Mouse (Mus musculus) midbrain, embryonic 11.5 days (tissue): ENCODE measurements around the gene Cldn7. TPM values are rescaled to one million over a fixed set of nuclear protein-coding genes. Genes with fewer than 3 reads are reported as not detected.

Experiments
- ATAC-seq: fragments of 200-750 bp; cut with Nextera tagmentation; 2 replicates; pipeline ENCODE4 v1.8.0; 2017; ENCODE audit warnings: moderate TSS enrichment, moderate library complexity; ENCODE audit not compliant: low FRiP score
- DNase-seq: peaks from one replicate; pipeline ENCODE4 v3.0.0; 2015; ENCODE audit warnings: low spot score; ENCODE audit errors: missing footprints
- H3K27ac ChIP-seq: fragments of 300-500 bp; sonication (generic); 2 replicates; pipeline ENCODE4 v1.5.1; 2014; ENCODE audit warnings: low read depth, low read length
- H3K27me3 ChIP-seq: fragments of 300-500 bp; sonication (generic); 2 replicates; pipeline ENCODE4 v1.6.1; 2014; ENCODE audit warnings: mild to moderate bottlenecking, low read length, moderate library complexity, mixed read lengths; ENCODE audit not compliant: control insufficient read depth, insufficient read depth
- H3K36me3 ChIP-seq: fragments of 300-500 bp; sonication (generic); 2 replicates; pipeline ENCODE4 v1.6.1; 2014; ENCODE audit warnings: mild to moderate bottlenecking, low read length, moderate library complexity, mixed read lengths; ENCODE audit not compliant: control insufficient read depth, insufficient read depth
- H3K4me1 ChIP-seq: fragments of 300-500 bp; sonication (generic); 2 replicates; pipeline ENCODE4 v1.6.1; 2014; ENCODE audit warnings: low read length; ENCODE audit not compliant: control insufficient read depth, insufficient read depth
- H3K4me2 ChIP-seq: fragments of 300-500 bp; sonication (generic); 2 replicates; pipeline ENCODE4 v1.6.1; 2014; ENCODE audit warnings: mild to moderate bottlenecking, moderate library complexity
- H3K4me3 ChIP-seq: fragments of 300-500 bp; sonication (generic); 2 replicates; pipeline ENCODE4 v1.5.1; 2014; ENCODE audit warnings: low read depth, low read length
- H3K9ac ChIP-seq: fragments of 300-500 bp; sonication (generic); 2 replicates; pipeline ENCODE4 v1.6.1; 2014; ENCODE audit warnings: low read length
- H3K9me3 ChIP-seq: fragments of 300-500 bp; sonication (generic); 2 replicates; pipeline ENCODE4 v1.6.1; 2016; ENCODE audit warnings: low read length; ENCODE audit not compliant: control insufficient read depth
- WGBS: fragments of 180-500 bp; shearing (Covaris S2); extraction: QIAGEN DNeasy Blood & Tissue Kit; methylation state at CpG from one replicate; pipeline ENCODE4 v1.1.7; 2014; 5-methylcytosine and 5-hydroxymethylcytosine counted together
- polyA plus RNA-seq: library from polyadenylated mRNA; unstranded; fragments of >200 nt; fragmentation: Nextera tagmentation; extraction: Ambion mirVana; gene quantifications from 2 replicates; pipeline ENCODE4 v1.2.1, GENCODE M21; 2014

The Cldn7 gene
- polyA plus RNA-seq, 1 experiment from 2014 or later = 2.3 TPM

- WGBS = 61% methylated on average over 5 of the region's 5 CpGs
- no peak overlapping the region for H3K4me3 ChIP-seq
- ATAC-seq = no peak
- peaks cover 10% of the 10 kb centered on the region for H3K4me1 ChIP-seq
- no peaks in the 10 kb centered on the region for H3K36me3 ChIP-seq
- DNase-seq = no peak
- peaks cover 39% of the 10 kb centered on the region for H3K27me3 ChIP-seq
- H3K4me2 ChIP-seq = no peak overlapping the region
- no peaks in the 10 kb centered on the region for H3K9me3 ChIP-seq
- H3K9ac ChIP-seq = no peak overlapping the region
- H3K27ac ChIP-seq = no peak overlapping the region
These were observed 26.7 kb upstream of the Cldn7 start for GRCm38 (mm10) chr11:69937834-69938233.

- WGBS = 37% methylated on average over 9 of the region's 9 CpGs
- Histone ChIP-seq H3K4me1 (peaks cover 10% of the 10 kb centered on the region), H3K27ac (no peak overlapping the region), H3K9me3 (no peaks in the 10 kb centered on the region), H3K36me3 (no peaks in the 10 kb centered on the region), H3K4me3 (no peak overlapping the region), H3K27me3 (peaks cover 39% of the 10 kb centered on the region), H3K9ac (no peak overlapping the region), H3K4me2 (no peak overlapping the region)
- ATAC-seq (no peak), DNase-seq (no peak)
These were observed 26.1 kb upstream of the Cldn7 start for GRCm38 (mm10) chr11:69938401-69938979.

GRCm38 (mm10) chr11:69939181-69939580 is 25.4 kb upstream of the Cldn7 start:
- no peak overlapping the region for H3K4me3 ChIP-seq
- no peak overlapping the region for H3K9ac ChIP-seq
- H3K27me3 ChIP-seq = peaks cover 39% of the 10 kb centered on the region
- H3K36me3 ChIP-seq = no peaks in the 10 kb centered on the region
- no peaks in the 10 kb centered on the region for H3K9me3 ChIP-seq
- no peak for DNase-seq
- no peak for ATAC-seq
- no peak overlapping the region for H3K27ac ChIP-seq
- H3K4me2 ChIP-seq = no peak overlapping the region
- WGBS = 71% methylated on average over 5 of the region's 5 CpGs
- peaks cover 10% of the 10 kb centered on the region for H3K4me1 ChIP-seq

- Histone ChIP-seq H3K36me3 (no peaks in the 10 kb centered on the region), H3K9ac (no peak overlapping the region), H3K9me3 (no peaks in the 10 kb centered on the region), H3K4me3 (no peak overlapping the region), H3K27me3 (peaks cover 35% of the 10 kb centered on the region), H3K4me2 (no peak overlapping the region), H3K27ac (no peak overlapping the region), H3K4me1 (peaks cover 10% of the 10 kb centered on the region)
- 90% methylated on average over 17 of the region's 17 CpGs for WGBS
- ATAC-seq (no peak), DNase-seq (no peak)
These were observed 24.8 kb upstream of the Cldn7 start for GRCm38 (mm10) chr11:69939731-69940130.

- DNase-seq (no peak), ATAC-seq (no peak)
- H3K9ac ChIP-seq = no peak overlapping the region
- no peak overlapping the region for H3K4me2 ChIP-seq
- H3K27ac ChIP-seq = no peak overlapping the region
- no peak overlapping the region for H3K4me3 ChIP-seq
- 93% methylated on average over 4 of the region's 4 CpGs for WGBS
- H3K9me3 ChIP-seq = no peaks in the 10 kb centered on the region
- no peaks in the 10 kb centered on the region for H3K36me3 ChIP-seq
- peaks cover 4% of the 10 kb centered on the region for H3K4me1 ChIP-seq
- peaks cover 26% of the 10 kb centered on the region for H3K27me3 ChIP-seq
These were observed 23.6 kb upstream of the Cldn7 start for GRCm38 (mm10) chr11:69940962-69941361.

GRCm38 (mm10) chr11:69945216-69945615 is 19.4 kb upstream of the Cldn7 start:
- Histone ChIP-seq H3K27ac (no peak overlapping the region), H3K4me2 (no peak overlapping the region), H3K9ac (no peak overlapping the region), H3K4me3 (no peak overlapping the region), H3K27me3 (no peaks in the 10 kb centered on the region), H3K4me1 (peaks cover 9% of the 10 kb centered on the region), H3K9me3 (no peaks in the 10 kb centered on the region), H3K36me3 (no peaks in the 10 kb centered on the region)
- DNase-seq (no peak), ATAC-seq (no peak)
- 84% methylated on average over 13 of the region's 13 CpGs for WGBS

- H3K27ac ChIP-seq = no peak overlapping the region
- H3K27me3 ChIP-seq = no peaks in the 10 kb centered on the region
- no peaks in the 10 kb centered on the region for H3K36me3 ChIP-seq
- 91% methylated on average over 18 of the region's 18 CpGs for WGBS
- ATAC-seq (no peak), DNase-seq (no peak)
- H3K4me3 ChIP-seq = no peak overlapping the region
- peaks cover 9% of the 10 kb centered on the region for H3K4me1 ChIP-seq
- no peak overlapping the region for H3K9ac ChIP-seq
- no peak overlapping the region for H3K4me2 ChIP-seq
- H3K9me3 ChIP-seq = no peaks in the 10 kb centered on the region
These were observed 18.3 kb upstream of the Cldn7 start for GRCm38 (mm10) chr11:69945997-69946891.

GRCm38 (mm10) chr11:69947337-69948065 is 17.1 kb upstream of the Cldn7 start:
- peaks cover 9% of the 10 kb centered on the region for H3K4me1 ChIP-seq
- H3K27me3 ChIP-seq = no peaks in the 10 kb centered on the region
- no peaks in the 10 kb centered on the region for H3K36me3 ChIP-seq
- H3K4me2 ChIP-seq = peak overlapping the region; percentile 61
- ATAC-seq (peak; percentile 57), DNase-seq (peak; percentile 96)
- peak overlapping the region; percentile 78 for H3K9ac ChIP-seq
- peak overlapping the region; percentile 49 for H3K4me3 ChIP-seq
- H3K27ac ChIP-seq = no peak overlapping the region; the same call in 1 of the 2 replicates
- WGBS = 5% methylated on average over 29 of the region's 29 CpGs
- no peaks in the 10 kb centered on the region for H3K9me3 ChIP-seq
